Mouse (Mus musculus): Measurements from ENCODE around the gene Rmdn3.

- no peak for TF ChIP-seq POLR2A (IDR thresholded peaks at IDR 0.05; ENCODE audit: borderline replicate concordance, extremely low read depth, low read depth, low read length)
- no peak for TF ChIP-seq CTCF (IDR thresholded peaks at IDR 0.05; ENCODE audit: insufficient read depth, low read length)
Observed at GRCm38 (mm10) chr2:119198934-119199333, 42.1 kb upstream of the Rmdn3 start.
